Mouse (Mus musculus) heart, postnatal 25 days (tissue): ENCODE measurements around the gene Ube2q2. TPM values are rescaled to one million over a fixed set of nuclear protein-coding genes. Genes with fewer than 3 reads are reported as not detected.

Experiments
- total RNA-seq, 2 experiments: library from RNA; stranded (reverse); gene quantifications; 2 replicates each; pipeline ENCODE4 v1.2.3; 2021

Gene Ube2q2
- total RNA-seq, 2 experiments from 2014 or later, result 24.5 to 27.6 TPM

Other genes starting within 250 kb of the Ube2q2 start
- 1 to 10 TPM; 1.0 to 1.3 TPM for gene Hykk, start 231.6 kb upstream of the Ube2q2 start, total RNA-seq
- gene Psma4, start 198.1 kb upstream of the Ube2q2 start, total RNA-seq, result 100 to 1,000 TPM; 127 TPM
- gene AY074887, start 197.9 kb upstream of the Ube2q2 start, total RNA-seq, result not detected
- gene Chrna5, start 168.0 kb upstream of the Ube2q2 start, total RNA-seq, result not detected
- not detected for gene Chrna3, start 122.3 kb upstream of the Ube2q2 start, total RNA-seq
- gene Chrnb4, start 100.1 kb upstream of the Ube2q2 start, total RNA-seq, result not detected
- 10 to 100 TPM; 32.7 to 35.8 TPM for gene Fbxo22, start 60.1 kb downstream of the Ube2q2 start, total RNA-seq
- gene Nrg4, start 178.0 kb downstream of the Ube2q2 start, total RNA-seq, result 1 to 10 TPM; 1.2 TPM
- gene Tmem266, start 178.1 kb downstream of the Ube2q2 start, total RNA-seq, result 1 to 10 TPM; 1.8 to 1.9 TPM